Mouse (Mus musculus): ENCODE data around the gene Cyp3a13. TPM values are rescaled to one million over a fixed set of nuclear protein-coding genes. Genes with fewer than 3 reads are reported as not detected.
A peak's percentile ranks its signal among the peaks of the same experiment; 100 is the strongest.
"Not testable (repeated sequence)": the region's sequence is repeated elsewhere in the genome, so short reads cannot be mapped to it uniquely, and the experiment has no call there.

Cyp3a13 gene
- total and polyA plus RNA-seq, 3 experiments = 0.06 to 0.18 (median 0.13) TPM

DNA sequence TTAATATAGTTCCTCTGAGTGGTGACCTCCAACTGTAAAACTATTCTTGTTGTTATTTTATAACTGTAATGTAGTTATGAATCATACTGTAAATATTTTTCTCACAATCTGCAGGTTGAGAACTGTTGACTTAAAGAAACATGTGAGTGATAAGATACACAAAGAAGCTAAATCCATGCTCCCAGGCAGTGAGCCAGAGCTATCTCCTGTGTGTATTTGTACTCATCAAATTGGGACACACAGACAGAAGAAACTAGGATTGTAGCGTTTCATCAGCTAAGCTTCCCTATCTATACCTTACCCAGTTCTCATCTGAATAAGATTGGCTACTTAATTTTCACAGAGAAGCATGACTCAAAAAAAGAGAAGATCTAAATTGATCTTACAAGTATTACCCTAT lies 21.7 kb upstream of the Cyp3a13 start:
- WGBS = 44% methylated on average over 1 of the region's 1 CpGs
- intact Hi-C loops (cut with DNase I) = no loop called here
- Histone ChIP-seq H3K36me3 (ENCODE audit: control insufficient read depth, insufficient read depth, low read length) (no peaks in the 10 kb centered on the region), H3K79me2 (replicated peaks; ENCODE audit: control insufficient read depth, insufficient read depth, low read length) (no peaks in the 10 kb centered on the region), H3K9ac (ENCODE audit: low read depth, low read length) (no peak overlapping the region), H3K4me3 (no peak overlapping the region), H3K27ac (no peak overlapping the region), H3K4me1 (ENCODE audit: control insufficient read depth, insufficient read depth, low read length) (no peaks in the 10 kb centered on the region), H3K27me3 (ENCODE audit: control insufficient read depth, insufficient read depth, low read length) (no peaks in the 10 kb centered on the region)
- no peak for DNase-seq
- TF ChIP-seq EP300 (IDR thresholded peaks at IDR 0.05; ENCODE audit: insufficient read depth, low read depth, low read length) = no peak
- TF ChIP-seq CTCF (IDR thresholded peaks at IDR 0.05) = no peak
- no peak for TF ChIP-seq POLR2A (IDR thresholded peaks at IDR 0.05; ENCODE audit: insufficient read depth, low read depth, low read length)

DNA sequence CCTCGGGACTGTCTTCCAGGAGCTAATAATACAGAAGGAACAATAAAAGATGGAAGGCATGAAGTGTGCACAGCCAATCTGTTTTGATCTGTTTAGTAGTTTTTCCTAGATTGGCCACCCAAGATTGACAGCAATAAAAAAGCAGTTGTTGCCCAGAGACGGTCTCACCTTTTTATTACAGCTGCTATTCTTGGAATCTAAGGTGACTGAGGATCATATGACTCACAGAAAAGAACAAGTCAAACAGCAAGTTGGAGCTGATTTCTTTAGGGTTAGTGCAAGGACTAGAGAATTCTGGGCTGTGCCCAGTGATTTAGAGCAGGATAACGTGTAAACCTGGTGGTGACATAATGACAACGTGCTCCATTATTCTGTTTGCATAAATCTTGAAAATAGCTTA lies 19.5 kb upstream of the Cyp3a13 start:
- DNase-seq = no peak
- no peak overlapping the region for H3K9ac ChIP-seq (ENCODE audit: low read depth, low read length)
- H3K36me3 ChIP-seq (ENCODE audit: control insufficient read depth, insufficient read depth, low read length) = no peaks in the 10 kb centered on the region
- H3K79me2 ChIP-seq (replicated peaks; ENCODE audit: control insufficient read depth, insufficient read depth, low read length) = no peaks in the 10 kb centered on the region
- H3K4me1 ChIP-seq (ENCODE audit: control insufficient read depth, insufficient read depth, low read length) = no peaks in the 10 kb centered on the region
- TF ChIP-seq POLR2A (IDR thresholded peaks at IDR 0.05; ENCODE audit: insufficient read depth, low read depth, low read length) (no peak), CTCF (IDR thresholded peaks at IDR 0.05) (no peak)
- intact Hi-C loops (cut with DNase I) = no loop called here
- WGBS = 79% methylated on average over 4 of the region's 4 CpGs
- H3K27me3 ChIP-seq (ENCODE audit: control insufficient read depth, insufficient read depth, low read length) = no peaks in the 10 kb centered on the region
- no peak overlapping the region for H3K4me3 ChIP-seq
- no peak overlapping the region for H3K27ac ChIP-seq

DNA sequence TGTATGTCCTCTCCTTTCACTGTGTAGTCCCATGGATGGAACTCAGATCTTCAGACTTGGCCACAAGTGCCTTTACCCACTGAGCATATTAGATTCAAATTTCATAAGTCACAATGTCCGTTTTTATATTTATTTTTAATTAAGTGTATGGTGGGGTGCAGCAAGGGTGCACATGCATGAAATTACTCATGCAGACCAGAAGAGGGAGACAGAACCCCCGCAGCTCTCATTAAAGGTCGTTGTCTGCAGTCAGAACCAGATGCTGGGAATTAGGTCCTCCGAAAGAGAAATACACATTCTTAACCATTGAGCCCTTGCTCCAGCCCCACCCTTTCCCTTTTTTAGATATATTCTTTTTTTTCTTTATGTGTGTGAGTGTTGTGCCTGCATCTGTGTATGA lies 15.8 kb upstream of the Cyp3a13 start:
- Histone ChIP-seq H3K79me2 (replicated peaks; ENCODE audit: control insufficient read depth, insufficient read depth, low read length) (no peaks in the 10 kb centered on the region), H3K27ac (no peak overlapping the region), H3K27me3 (ENCODE audit: control insufficient read depth, insufficient read depth, low read length) (no peaks in the 10 kb centered on the region), H3K4me1 (ENCODE audit: control insufficient read depth, insufficient read depth, low read length) (no peaks in the 10 kb centered on the region), H3K36me3 (ENCODE audit: control insufficient read depth, insufficient read depth, low read length) (no peaks in the 10 kb centered on the region), H3K9ac (ENCODE audit: low read depth, low read length) (no peak overlapping the region), H3K4me3 (no peak overlapping the region)
- 52% methylated on average over 4 of the region's 4 CpGs for WGBS
- DNase-seq = no peak
- TF ChIP-seq CTCF (IDR thresholded peaks at IDR 0.05) (peak; percentile 37), POLR2A (IDR thresholded peaks at IDR 0.05; ENCODE audit: insufficient read depth, low read depth, low read length) (no peak)
- intact Hi-C loops (cut with DNase I) = no loop called here

DNA sequence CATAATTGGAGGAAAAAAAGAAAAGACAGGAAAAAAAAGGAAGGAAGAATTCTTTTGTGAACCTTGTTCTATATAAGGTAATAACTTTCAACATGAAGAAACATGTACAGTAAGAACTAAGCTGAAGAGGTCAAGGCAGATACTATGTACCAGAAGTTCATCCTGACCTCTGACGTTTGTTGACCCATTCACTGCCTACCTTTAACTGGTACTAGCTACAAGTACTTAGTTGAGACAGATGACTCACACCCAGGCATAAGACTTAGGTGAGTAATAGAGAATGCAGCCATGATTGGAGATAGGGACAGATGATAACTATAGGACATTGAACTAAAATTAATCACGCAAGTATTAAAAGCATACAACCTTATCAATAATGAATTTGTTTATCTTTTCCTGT lies 15.1 kb upstream of the Cyp3a13 start:
- no peaks in the 10 kb centered on the region for H3K27me3 ChIP-seq (ENCODE audit: control insufficient read depth, insufficient read depth, low read length)
- no peak overlapping the region for H3K27ac ChIP-seq
- DNase-seq = no peak
- no peak overlapping the region for H3K4me3 ChIP-seq
- H3K36me3 ChIP-seq (ENCODE audit: control insufficient read depth, insufficient read depth, low read length) = no peaks in the 10 kb centered on the region
- no peak for TF ChIP-seq EP300 (IDR thresholded peaks at IDR 0.05; ENCODE audit: insufficient read depth, low read depth, low read length)
- no peak for TF ChIP-seq CTCF (IDR thresholded peaks at IDR 0.05)
- no peak for TF ChIP-seq POLR2A (IDR thresholded peaks at IDR 0.05; ENCODE audit: insufficient read depth, low read depth, low read length)
- no peaks in the 10 kb centered on the region for H3K79me2 ChIP-seq (replicated peaks; ENCODE audit: control insufficient read depth, insufficient read depth, low read length)
- intact Hi-C loops (cut with DNase I) = no loop called here
- H3K4me1 ChIP-seq (ENCODE audit: control insufficient read depth, insufficient read depth, low read length) = no peaks in the 10 kb centered on the region
- WGBS = 79% methylated on average over 2 of the region's 2 CpGs
- no peak overlapping the region for H3K9ac ChIP-seq (ENCODE audit: low read depth, low read length)

DNA sequence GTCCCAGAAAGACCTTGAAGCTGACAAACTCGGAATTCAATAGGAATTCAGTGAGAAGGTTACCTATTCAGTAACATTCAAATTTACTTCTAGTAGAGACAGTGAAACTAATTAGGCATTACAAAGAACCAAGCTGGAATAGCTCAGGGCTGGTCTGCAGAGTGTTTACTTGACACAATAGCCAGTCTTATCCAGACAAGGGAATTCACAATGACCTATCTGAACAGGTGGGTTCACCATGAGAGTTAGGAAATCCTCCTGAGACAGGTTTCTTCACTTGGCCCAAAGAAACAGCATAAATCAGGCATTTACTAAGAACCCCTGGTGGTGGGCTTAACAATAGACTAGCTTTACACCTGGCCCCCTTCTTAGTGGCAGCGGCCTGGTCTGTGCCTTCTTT lies 12.5 kb upstream of the Cyp3a13 start:
- H3K27ac ChIP-seq; H3K79me2 ChIP-seq (replicated peaks; ENCODE audit: control insufficient read depth, insufficient read depth, low read length); H3K4me3 ChIP-seq; intact Hi-C loops (cut with DNase I); H3K36me3 ChIP-seq (ENCODE audit: control insufficient read depth, insufficient read depth, low read length); DNase-seq; H3K27me3 ChIP-seq (ENCODE audit: control insufficient read depth, insufficient read depth, low read length); H3K9ac ChIP-seq (ENCODE audit: low read depth, low read length); H3K4me1 ChIP-seq (ENCODE audit: control insufficient read depth, insufficient read depth, low read length): not testable (repeated sequence)
- WGBS = 64% methylated on average over 2 of the region's 2 CpGs

DNA sequence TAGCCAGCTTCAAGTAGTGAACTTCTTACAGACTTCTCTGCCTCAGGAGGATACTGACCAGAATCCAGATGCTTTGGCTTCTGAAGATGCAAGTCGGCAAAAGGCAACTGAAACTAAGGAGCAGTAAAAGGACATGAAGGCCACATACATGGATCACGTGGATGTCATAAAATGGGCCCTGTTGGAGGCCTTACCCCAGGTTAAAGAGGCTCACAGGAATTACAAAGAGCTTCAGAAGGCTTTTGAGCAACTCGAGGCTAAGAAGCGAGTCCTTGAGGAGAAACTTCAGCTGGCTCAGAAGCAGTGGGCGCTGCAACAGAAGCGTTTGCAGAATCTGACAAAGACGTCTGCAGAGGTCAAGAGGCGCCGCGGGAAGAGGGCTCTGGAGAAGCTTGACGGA lies 7.0 kb upstream of the Cyp3a13 start:
- no peak overlapping the region for H3K27ac ChIP-seq
- no peaks in the 10 kb centered on the region for H3K27me3 ChIP-seq (ENCODE audit: control insufficient read depth, insufficient read depth, low read length)
- no peak overlapping the region for H3K4me3 ChIP-seq
- WGBS = 73% methylated on average over 11 of the region's 11 CpGs
- intact Hi-C loops (cut with DNase I) = no loop called here
- DNase-seq = no peak
- H3K36me3 ChIP-seq (ENCODE audit: control insufficient read depth, insufficient read depth, low read length) = no peaks in the 10 kb centered on the region
- TF ChIP-seq POLR2A (IDR thresholded peaks at IDR 0.05; ENCODE audit: insufficient read depth, low read depth, low read length) = no peak
- TF ChIP-seq EP300 (IDR thresholded peaks at IDR 0.05; ENCODE audit: insufficient read depth, low read depth, low read length) = no peak
- no peak for TF ChIP-seq CTCF (IDR thresholded peaks at IDR 0.05)
- no peaks in the 10 kb centered on the region for H3K4me1 ChIP-seq (ENCODE audit: control insufficient read depth, insufficient read depth, low read length)
- H3K9ac ChIP-seq (ENCODE audit: low read depth, low read length) = no peak overlapping the region
- H3K79me2 ChIP-seq (replicated peaks; ENCODE audit: control insufficient read depth, insufficient read depth, low read length) = no peaks in the 10 kb centered on the region

DNA sequence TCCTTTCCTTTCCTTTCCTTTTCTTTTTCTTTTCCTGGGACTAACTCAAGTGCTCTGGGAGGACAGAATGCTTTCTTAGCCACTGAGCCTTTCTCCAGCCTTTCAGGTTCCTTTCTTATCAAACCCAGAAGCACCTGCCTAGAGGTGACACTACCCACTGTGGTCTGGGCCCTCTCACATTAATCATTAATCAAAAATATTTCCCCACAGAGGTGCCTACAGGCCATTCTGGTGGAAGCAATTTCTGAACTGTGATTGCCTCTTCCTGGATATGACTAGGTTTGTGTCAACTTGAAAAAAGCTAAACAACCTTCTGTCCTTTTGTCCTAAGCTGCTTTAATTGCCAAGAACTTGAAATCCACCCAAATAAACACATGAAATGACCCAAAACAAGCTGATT lies 752 bp upstream of the Cyp3a13 start:
- DNase-seq = no peak
- H3K79me2 ChIP-seq (replicated peaks; ENCODE audit: control insufficient read depth, insufficient read depth, low read length) = no peaks in the 10 kb centered on the region
- H3K27me3 ChIP-seq (ENCODE audit: control insufficient read depth, insufficient read depth, low read length) = no peaks in the 10 kb centered on the region
- H3K4me3 ChIP-seq = no peak overlapping the region
- H3K4me1 ChIP-seq (ENCODE audit: control insufficient read depth, insufficient read depth, low read length) = no peaks in the 10 kb centered on the region
- TF ChIP-seq EP300 (IDR thresholded peaks at IDR 0.05; ENCODE audit: insufficient read depth, low read depth, low read length) (no peak), CTCF (IDR thresholded peaks at IDR 0.05) (no peak), POLR2A (IDR thresholded peaks at IDR 0.05; ENCODE audit: insufficient read depth, low read depth, low read length) (no peak)
- H3K27ac ChIP-seq = no peak overlapping the region
- H3K36me3 ChIP-seq (ENCODE audit: control insufficient read depth, insufficient read depth, low read length) = no peaks in the 10 kb centered on the region
- no peak overlapping the region for H3K9ac ChIP-seq (ENCODE audit: low read depth, low read length)
- intact Hi-C loops (cut with DNase I) = no loop called here
